Mouse (Mus musculus) midbrain, embryonic 13.5 days (tissue): ENCODE results near the gene Car11. TPM values are rescaled to one million over a fixed set of nuclear protein-coding genes. Genes with fewer than 3 reads are reported as not detected.

Source experiments
- ATAC-seq: fragments of 200-750 bp; cut with Nextera tagmentation; 2 replicates; pipeline ENCODE4 v1.8.0; 2017; ENCODE audit warnings: mild to moderate bottlenecking, moderate TSS enrichment, moderate library complexity
- H3K27ac ChIP-seq: fragments of 300-500 bp; sonication (generic); 2 replicates; pipeline ENCODE4 v1.5.1; 2015; ENCODE audit warnings: inconsistent platforms, mild to moderate bottlenecking, moderate library complexity
- H3K27me3 ChIP-seq: fragments of 300-500 bp; sonication (generic); 2 replicates; pipeline ENCODE4 v1.6.1; 2015; ENCODE audit warnings: mild to moderate bottlenecking, inconsistent platforms
- H3K36me3 ChIP-seq: fragments of 300-500 bp; sonication (generic); 2 replicates; pipeline ENCODE4 v1.6.1; 2015; ENCODE audit warnings: mild to moderate bottlenecking, inconsistent platforms
- H3K4me1 ChIP-seq: fragments of 300-500 bp; sonication (generic); replicated peaks from 2 replicates; pipeline ENCODE4 v1.6.1; 2015; ENCODE audit warnings: inconsistent platforms
- H3K4me2 ChIP-seq: fragments of 300-500 bp; sonication (generic); replicated peaks from 2 replicates; pipeline ENCODE4 v1.6.1; 2015; ENCODE audit warnings: moderate library complexity, mild to moderate bottlenecking, inconsistent platforms
- H3K4me3 ChIP-seq: fragments of 300-500 bp; sonication (generic); replicated peaks from 2 replicates; pipeline ENCODE4 v1.5.1; 2015; ENCODE audit warnings: mild to moderate bottlenecking, inconsistent platforms
- H3K9ac ChIP-seq: fragments of 300-500 bp; sonication (generic); replicated peaks from 2 replicates; pipeline ENCODE4 v1.6.1; 2015; ENCODE audit warnings: mild to moderate bottlenecking, inconsistent platforms
- H3K9me3 ChIP-seq: fragments of 300-500 bp; sonication (generic); 2 replicates; pipeline ENCODE4 v1.6.1; 2016; ENCODE audit warnings: mild to moderate bottlenecking, inconsistent platforms
- WGBS: fragments of 180-500 bp; shearing (Covaris S2); methylation state at CpG from one replicate; pipeline ENCODE4 v1.1.7; 2015; 5-methylcytosine and 5-hydroxymethylcytosine counted together
- polyA plus RNA-seq: library from polyadenylated mRNA; unstranded; fragments of >200 nt; fragmentation: Nextera tagmentation; extraction: Ambion mirVana; gene quantifications from 2 replicates; pipeline ENCODE4 v1.2.1, GENCODE M21; 2015

Car11 gene
- polyA plus RNA-seq, 1 experiment from 2014 or later = 40.0 TPM

DNA sequence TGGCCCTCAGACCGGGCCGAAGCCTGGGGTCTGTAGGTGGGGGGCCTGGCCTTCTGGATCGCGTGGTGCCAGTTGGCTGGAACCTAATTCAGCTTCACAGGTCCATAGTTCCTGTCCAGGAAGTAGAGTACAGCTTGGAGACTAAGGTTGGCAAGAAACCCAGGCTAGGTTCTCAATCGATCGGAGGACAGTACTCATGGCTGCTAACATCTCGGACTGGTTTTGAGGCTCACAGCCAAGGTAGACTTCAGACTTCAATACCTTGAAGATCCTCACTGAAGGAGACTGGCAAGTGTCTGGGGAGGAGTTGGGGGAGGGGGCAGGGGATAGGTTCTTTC lies 21.6 kb downstream of the Car11 start:
- Histone ChIP-seq H3K27ac (no peak overlapping the region), H3K4me2 (no peak overlapping the region), H3K9ac (peak overlapping the region; percentile 42; the same call in 1 of the 2 replicates), H3K27me3 (no peaks in the 10 kb centered on the region), H3K36me3 (peaks cover 71% of the 10 kb centered on the region), H3K4me3 (no peak overlapping the region), H3K9me3 (no peaks in the 10 kb centered on the region), H3K4me1 (peaks cover 32% of the 10 kb centered on the region)
- WGBS = 82% methylated on average over 7 of the region's 7 CpGs
- no peak for ATAC-seq

DNA sequence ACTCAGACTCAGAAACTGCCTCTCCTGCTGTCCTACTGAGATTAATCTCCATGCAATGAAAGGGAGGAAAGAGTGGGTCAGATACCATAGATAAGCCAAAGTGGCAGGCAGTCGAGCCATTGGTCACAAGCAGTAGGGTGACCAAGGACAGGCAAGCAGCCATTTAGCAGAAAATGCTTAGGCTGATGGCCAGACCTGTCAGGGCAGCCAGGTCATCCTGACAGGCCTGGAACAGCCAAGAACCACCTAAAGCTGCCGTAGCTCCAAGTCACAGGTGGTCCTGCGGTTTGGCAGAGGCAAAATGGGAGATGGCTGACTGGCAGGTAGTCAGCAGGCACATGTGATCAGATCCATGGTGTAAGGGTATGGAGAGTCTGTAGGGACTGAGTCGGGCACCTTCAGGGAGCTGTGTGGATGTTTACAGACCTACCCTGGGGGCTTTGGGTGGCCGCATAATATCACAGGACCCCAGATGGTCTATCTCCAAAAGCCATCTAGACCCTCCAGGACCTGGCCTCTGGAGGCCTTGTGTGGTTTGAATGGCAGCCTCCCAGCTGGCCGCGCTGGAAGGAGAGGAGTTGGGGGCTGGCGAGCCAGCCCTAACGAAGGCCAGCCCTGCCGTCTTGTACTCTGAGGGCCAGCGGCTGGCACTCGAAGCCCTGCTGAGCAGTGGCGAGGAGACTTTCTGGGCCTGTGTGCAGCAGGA lies 22.2 kb downstream of the Car11 start:
- H3K4me1 ChIP-seq = peaks cover 26% of the 10 kb centered on the region
- no peaks in the 10 kb centered on the region for H3K9me3 ChIP-seq
- peaks cover 77% of the 10 kb centered on the region for H3K36me3 ChIP-seq
- 66% methylated on average over 13 of the region's 13 CpGs for WGBS
- ATAC-seq = no peak
- H3K4me2 ChIP-seq = no peak overlapping the region
- no peaks in the 10 kb centered on the region for H3K27me3 ChIP-seq
- H3K27ac ChIP-seq = peak overlapping the region; percentile 28; the same call in 1 of the 2 replicates
- peak overlapping the region; percentile 42; the same call in 1 of the 2 replicates for H3K9ac ChIP-seq
- H3K4me3 ChIP-seq = no peak overlapping the region

DNA sequence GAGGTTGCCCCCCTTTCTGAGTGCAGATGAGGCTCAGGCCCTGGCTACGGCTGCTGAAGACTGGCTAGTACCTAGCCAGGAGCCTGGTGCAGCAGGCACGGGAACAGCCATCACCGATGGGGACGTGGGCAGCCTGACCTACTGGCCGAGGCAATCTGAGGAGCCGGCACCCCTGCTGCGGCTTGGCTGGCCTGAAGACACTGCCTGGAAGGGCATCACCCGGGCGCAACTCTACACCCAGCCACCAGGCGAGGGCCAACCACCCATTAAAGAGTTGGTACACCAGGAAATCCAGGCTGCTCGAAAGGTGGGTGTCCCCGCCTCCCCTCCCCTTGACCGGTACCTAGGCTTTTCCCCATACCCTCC lies 22.7 kb downstream of the Car11 start:
- H3K4me3 ChIP-seq = no peak overlapping the region
- H3K27me3 ChIP-seq = no peaks in the 10 kb centered on the region
- no peak overlapping the region for H3K4me2 ChIP-seq
- H3K27ac ChIP-seq = peak overlapping the region; percentile 28; the same call in 1 of the 2 replicates
- H3K4me1 ChIP-seq = peaks cover 21% of the 10 kb centered on the region
- no peak for ATAC-seq
- H3K9ac ChIP-seq = no peak overlapping the region
- H3K36me3 ChIP-seq = peaks cover 82% of the 10 kb centered on the region
- WGBS = 88% methylated on average over 13 of the region's 13 CpGs
- H3K9me3 ChIP-seq = no peaks in the 10 kb centered on the region

DNA sequence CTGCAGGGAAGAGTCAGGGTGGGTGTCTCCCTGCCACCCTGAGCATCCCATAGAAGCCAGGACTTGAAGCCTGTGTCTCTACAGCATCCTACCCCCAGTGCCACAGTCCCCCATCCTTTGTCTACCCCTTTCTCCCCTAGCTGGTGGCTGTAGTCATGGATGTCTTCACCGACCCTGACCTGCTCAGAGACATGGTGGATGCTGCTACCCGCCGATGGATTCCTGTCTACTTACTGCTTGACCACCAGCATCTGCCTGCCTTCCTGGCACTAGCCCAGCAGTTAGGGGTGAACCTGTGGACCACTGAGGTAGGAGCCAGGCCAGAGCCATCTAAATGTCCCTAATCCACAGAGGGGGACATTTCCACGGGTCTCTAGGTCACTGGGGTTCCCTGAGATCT lies 23.7 kb downstream of the Car11 start:
- H3K36me3 ChIP-seq = peaks cover 87% of the 10 kb centered on the region
- no peak overlapping the region for H3K4me2 ChIP-seq
- H3K9me3 ChIP-seq = no peaks in the 10 kb centered on the region
- no peak overlapping the region for H3K4me3 ChIP-seq
- WGBS = 92% methylated on average over 4 of the region's 4 CpGs
- no peak overlapping the region for H3K9ac ChIP-seq
- ATAC-seq = no peak
- peaks cover 21% of the 10 kb centered on the region for H3K4me1 ChIP-seq
- no peaks in the 10 kb centered on the region for H3K27me3 ChIP-seq
- no peak overlapping the region for H3K27ac ChIP-seq

DNA sequence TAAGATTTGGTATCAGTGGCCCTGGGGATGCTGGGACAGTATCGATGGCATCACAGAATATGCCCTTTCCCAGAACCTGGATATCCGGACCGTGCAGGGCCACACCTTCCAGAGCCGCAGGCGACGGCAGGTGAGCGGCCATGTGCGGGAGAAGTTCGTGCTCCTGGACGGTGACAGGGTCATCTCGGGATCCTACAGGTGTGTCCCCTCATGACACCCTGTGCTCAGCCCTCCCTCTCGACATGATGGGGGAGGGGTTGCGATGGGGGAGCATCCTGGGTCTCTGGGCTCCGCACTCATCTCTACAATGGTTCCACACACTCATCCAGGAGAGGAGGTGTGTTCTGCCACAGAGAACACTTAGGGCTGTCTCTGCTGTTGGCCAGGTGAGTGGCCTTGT lies 24.1 kb downstream of the Car11 start:
- no peak overlapping the region for H3K9ac ChIP-seq
- ATAC-seq = no peak
- H3K36me3 ChIP-seq = peaks cover 90% of the 10 kb centered on the region
- H3K4me2 ChIP-seq = no peak overlapping the region
- 96% methylated on average over 14 of the region's 14 CpGs for WGBS
- H3K27ac ChIP-seq = no peak overlapping the region
- no peaks in the 10 kb centered on the region for H3K9me3 ChIP-seq
- peaks cover 18% of the 10 kb centered on the region for H3K4me1 ChIP-seq
- no peaks in the 10 kb centered on the region for H3K27me3 ChIP-seq
- no peak overlapping the region for H3K4me3 ChIP-seq

DNA sequence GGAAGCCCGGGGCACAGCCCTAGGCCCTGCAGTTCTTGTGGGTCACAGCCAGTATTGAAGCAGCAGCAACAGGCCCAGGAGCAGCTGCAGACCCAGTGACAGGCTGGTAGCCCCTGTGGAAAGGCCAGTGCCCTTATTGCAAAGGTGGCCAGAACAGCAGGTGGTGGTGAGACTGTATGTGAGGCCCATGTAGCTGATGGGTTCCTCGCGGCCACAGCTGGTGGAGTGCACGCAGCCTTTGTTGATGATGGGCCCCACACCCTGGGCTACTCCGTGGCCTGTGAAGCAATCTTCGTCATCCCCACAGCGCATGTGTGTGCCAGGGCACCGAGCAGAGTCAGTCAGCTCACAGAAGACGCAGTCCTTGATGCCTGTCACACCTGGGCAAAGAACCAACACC lies 25.5 kb downstream of the Car11 start:
- peaks cover 5% of the 10 kb centered on the region; the same call in 1 of the 2 replicates for H3K4me1 ChIP-seq
- H3K27ac ChIP-seq = no peak overlapping the region
- WGBS = 96% methylated on average over 9 of the region's 9 CpGs
- no peak overlapping the region for H3K4me2 ChIP-seq
- H3K27me3 ChIP-seq = no peaks in the 10 kb centered on the region
- no peak overlapping the region for H3K4me3 ChIP-seq
- no peak for ATAC-seq
- no peak overlapping the region for H3K9ac ChIP-seq
- peaks cover 86% of the 10 kb centered on the region for H3K36me3 ChIP-seq
- no peaks in the 10 kb centered on the region for H3K9me3 ChIP-seq

DNA sequence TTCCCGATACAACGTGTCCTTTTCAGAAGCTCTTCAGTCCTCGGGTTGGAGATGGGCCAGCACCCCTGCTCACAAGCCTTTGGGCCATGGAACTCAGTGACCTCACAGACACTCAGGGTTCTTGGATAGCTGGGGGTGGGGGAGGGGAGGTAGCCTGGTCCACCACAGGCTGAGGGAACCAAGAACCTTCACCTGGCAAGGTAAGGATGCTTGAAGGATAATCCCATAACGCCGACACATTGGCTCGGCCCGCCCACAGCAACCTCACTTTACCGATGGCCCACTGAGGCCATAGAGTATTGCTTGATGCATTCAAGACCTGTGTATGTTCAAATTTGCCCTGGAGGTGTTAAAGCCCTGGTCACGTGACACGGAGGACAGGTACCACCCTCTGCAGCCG lies 26.1 kb downstream of the Car11 start, which contains the start of gene Spaca4:
Gene Spaca4, minus strand, starts transcription at position 101 of the 400 bp plus-strand sequence.
- no peak within 1 kb of the TSS for H3K27ac ChIP-seq
- peaks cover 5% of the 10 kb centered on the region; the same call in 1 of the 2 replicates for H3K4me1 ChIP-seq
- no peak within 1 kb of the TSS for H3K4me2 ChIP-seq
- H3K4me3 ChIP-seq = no peak within 1 kb of the TSS
- no peak within 1 kb of the TSS for H3K9ac ChIP-seq
- H3K9me3 ChIP-seq = no peaks in the 10 kb centered on the region
- peaks cover 80% of the 10 kb centered on the region for H3K36me3 ChIP-seq
- WGBS = 96% methylated on average over 11 of the region's 11 CpGs
- no peaks in the 10 kb centered on the region for H3K27me3 ChIP-seq
- ATAC-seq = no peak

DNA sequence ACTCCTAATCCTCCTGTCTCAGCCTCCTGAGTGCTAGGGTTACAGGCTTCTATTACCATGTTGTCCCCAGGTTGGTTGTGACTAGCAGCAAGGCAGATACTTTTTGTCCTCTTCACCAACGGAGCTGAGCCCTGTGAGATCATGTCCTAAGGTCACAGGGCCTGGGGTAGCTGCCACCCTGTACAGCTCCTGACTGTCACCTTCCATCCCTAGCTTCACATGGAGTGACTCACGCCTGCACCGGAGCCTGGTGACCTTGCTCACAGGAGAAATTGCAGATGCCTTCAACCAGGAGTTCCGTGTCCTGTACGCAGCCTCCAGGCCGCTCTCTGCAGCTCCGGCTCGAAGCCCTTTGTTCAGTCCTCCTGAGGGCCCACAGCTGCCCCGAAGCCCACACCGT lies 26.8 kb downstream of the Car11 start:
- H3K27ac ChIP-seq = no peak overlapping the region
- H3K9ac ChIP-seq = no peak overlapping the region
- H3K36me3 ChIP-seq = peaks cover 73% of the 10 kb centered on the region
- 0 out of 2 replicates have a peak, but pooled peaks cover 4% of the 10 kb centered on the region for H3K4me1 ChIP-seq
- H3K4me2 ChIP-seq = no peak overlapping the region
- H3K4me3 ChIP-seq = no peak overlapping the region
- H3K9me3 ChIP-seq = no peaks in the 10 kb centered on the region
- no peaks in the 10 kb centered on the region for H3K27me3 ChIP-seq
- WGBS = 94% methylated on average over 10 of the region's 10 CpGs
- ATAC-seq = no peak

DNA sequence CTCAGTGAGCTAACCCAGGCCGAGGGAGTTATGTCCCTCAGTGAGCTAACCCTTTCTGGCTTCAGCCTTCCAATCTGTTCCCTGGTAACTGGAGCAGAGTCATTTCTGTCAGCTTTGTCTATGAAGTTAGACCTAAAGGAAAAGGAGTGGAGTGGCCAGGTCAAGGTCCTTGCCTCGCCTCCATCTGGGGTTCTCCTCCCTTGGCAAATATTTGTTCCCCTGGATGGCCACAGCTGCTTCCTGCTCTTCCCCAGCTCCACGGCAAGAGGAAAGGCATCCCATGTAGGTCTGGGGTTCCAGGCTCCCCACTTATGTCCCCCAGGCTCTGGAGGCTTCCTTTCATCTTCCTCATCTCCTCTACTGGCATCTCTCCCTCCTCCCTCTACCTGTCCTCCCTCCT lies 28.0 kb downstream of the Car11 start:
- 88% methylated on average over 3 of the region's 3 CpGs for WGBS
- Histone ChIP-seq H3K27ac (no peak overlapping the region), H3K36me3 (peaks cover 62% of the 10 kb centered on the region)

DNA sequence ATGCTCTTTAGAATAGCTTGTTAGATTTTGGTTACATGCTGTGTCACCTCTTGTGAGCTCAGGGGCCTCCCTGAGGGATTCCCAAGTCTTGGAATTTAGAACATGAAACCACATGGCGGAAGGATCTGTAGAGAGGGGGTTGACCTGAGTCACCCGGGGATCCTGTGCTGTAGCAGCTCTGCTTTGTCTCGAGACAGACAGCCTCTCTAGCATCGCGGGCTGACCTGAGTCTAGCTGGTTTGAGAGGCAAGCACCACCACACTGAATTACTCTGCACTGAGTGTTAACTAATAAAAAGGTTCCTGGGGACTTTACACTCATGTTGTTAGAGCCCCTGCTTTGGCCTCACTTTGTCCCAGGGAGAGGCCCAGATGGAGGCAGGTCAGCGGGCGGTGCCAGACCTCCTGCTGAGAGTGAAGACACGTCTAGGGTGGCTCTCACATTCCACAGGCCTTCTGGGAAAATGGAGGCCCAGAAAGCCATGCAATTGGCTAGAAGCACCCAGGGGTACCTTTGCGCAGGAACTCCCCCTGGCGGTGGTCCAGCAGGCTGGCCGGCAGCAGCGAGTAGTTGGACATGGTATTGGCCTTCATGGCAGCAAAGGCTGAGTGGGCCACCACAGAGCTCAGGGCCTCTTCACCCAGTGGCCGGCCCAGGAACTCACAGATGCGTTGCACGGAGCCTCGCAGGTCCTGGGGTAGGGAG lies 31.2 kb downstream of the Car11 start:
- Histone ChIP-seq H3K36me3 (peaks cover 29% of the 10 kb centered on the region), H3K9me3 (no peaks in the 10 kb centered on the region), H3K4me1 (0 out of 2 replicates have a peak, but pooled peaks cover 4% of the 10 kb centered on the region), H3K4me3 (no peak overlapping the region), H3K27me3 (no peaks in the 10 kb centered on the region), H3K27ac (no peak overlapping the region), H3K4me2 (no peak overlapping the region), H3K9ac (0 out of 2 replicates have a peak overlapping the region, but pooled peaks have one; percentile 30)
- WGBS = 15% methylated on average over 16 of the region's 16 CpGs
- ATAC-seq = peak; percentile 59

More for the DNA sequence above, 28.0 kb downstream of the Car11 start:
- Histone ChIP-seq H3K4me2 (no peak overlapping the region), H3K4me1 (0 out of 2 replicates have a peak, but pooled peaks cover 4% of the 10 kb centered on the region), H3K9ac (no peak overlapping the region), H3K27me3 (no peaks in the 10 kb centered on the region), H3K4me3 (no peak overlapping the region), H3K9me3 (no peaks in the 10 kb centered on the region)
- no peak for ATAC-seq

DNA sequence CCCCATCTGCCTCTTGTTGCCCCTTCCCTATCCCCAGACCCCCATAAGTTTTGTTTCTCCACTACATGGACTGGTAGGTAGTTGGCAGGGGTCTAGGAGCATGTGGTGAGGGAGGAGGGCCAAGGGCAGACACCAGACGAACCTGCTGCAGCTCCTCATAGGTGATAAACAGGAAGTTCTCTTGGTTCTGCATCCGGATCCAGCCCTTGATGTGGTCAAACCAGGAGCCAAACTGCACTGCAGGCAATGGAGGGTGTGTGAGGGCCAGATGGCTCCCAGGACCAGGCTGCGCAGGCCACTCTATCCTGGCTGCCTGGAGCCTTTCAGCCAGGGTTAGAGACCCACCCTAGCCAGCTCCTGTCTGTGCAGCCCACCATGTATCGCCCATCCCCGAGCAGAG lies 33.8 kb downstream of the Car11 start:
- 88% methylated on average over 5 of the region's 5 CpGs for WGBS
- no peaks in the 10 kb centered on the region for H3K9me3 ChIP-seq

DNA sequence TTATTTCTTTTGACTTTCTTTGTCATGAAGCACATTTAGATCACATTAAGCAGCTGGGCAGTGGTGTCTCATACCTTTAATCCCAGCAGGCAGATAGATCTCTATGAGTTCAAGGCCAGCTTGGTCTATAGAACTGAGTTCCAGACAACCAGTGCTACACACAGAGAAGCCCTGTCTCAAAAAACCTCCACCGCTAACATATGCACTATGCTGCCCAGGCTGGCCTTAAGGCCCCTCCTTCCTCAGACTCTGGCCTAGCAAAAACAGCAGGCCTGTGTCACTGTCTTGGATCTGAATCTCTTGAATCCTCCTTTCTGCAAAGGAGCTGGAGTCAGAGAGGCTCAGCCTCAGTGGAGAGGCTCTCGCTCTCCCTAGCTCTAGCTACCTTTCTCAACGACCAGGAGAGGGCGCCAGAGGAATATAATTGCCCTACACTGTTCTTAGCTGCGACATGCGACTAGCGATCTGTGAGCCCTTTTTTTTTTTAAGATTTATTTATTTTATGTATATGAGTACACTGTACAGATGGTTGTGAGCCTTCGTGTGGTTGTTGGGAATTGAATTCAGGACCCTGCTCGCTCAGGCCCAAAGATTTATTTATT lies 39.6 kb downstream of the Car11 start:
- Histone ChIP-seq H3K27me3 (peaks cover 19% of the 10 kb centered on the region), H3K27ac (no peak overlapping the region), H3K4me2 (no peak overlapping the region), H3K9ac (no peak overlapping the region), H3K4me3 (no peak overlapping the region), H3K36me3 (no peaks in the 10 kb centered on the region), H3K9me3 (no peaks in the 10 kb centered on the region), H3K4me1 (no peaks in the 10 kb centered on the region)
- WGBS = 7% methylated on average over 9 of the region's 9 CpGs
- peak; percentile 92 for ATAC-seq

More for the DNA sequence above, 33.8 kb downstream of the Car11 start:
- Histone ChIP-seq H3K27me3 (no peaks in the 10 kb centered on the region), H3K4me2 (no peak overlapping the region), H3K9ac (no peak overlapping the region), H3K4me3 (no peak overlapping the region), H3K4me1 (0 out of 2 replicates have a peak, but pooled peaks cover 4% of the 10 kb centered on the region), H3K27ac (no peak overlapping the region), H3K36me3 (peaks cover 10% of the 10 kb centered on the region; the same call in 1 of the 2 replicates)
- ATAC-seq = no peak
